Mouse (Mus musculus) heart, postnatal 10 days (tissue): Measurements from ENCODE around the gene Nrp2. TPM values are rescaled to one million over a fixed set of nuclear protein-coding genes. Genes with fewer than 3 reads are reported as not detected.
A peak's percentile ranks its signal among the peaks of the same experiment; 100 is the strongest.

ENCODE experiments used
- DNase-seq, 2 experiments: peaks; one replicate each; pipeline ENCODE4 v3.0.0; 2021
- intact Hi-C: fragments of 180-260 bp; cut with DNase I; formaldehyde crosslinking; loops from one replicate; pipeline ENCODE4 v1.15.1; 2025
- total RNA-seq, 2 experiments: library from RNA; stranded (reverse); gene quantifications; 2 replicates each; pipeline ENCODE4 v1.2.3; 2021

Nrp2 gene
- total RNA-seq, 2 experiments from 2014 or later: 64.3 to 76.0 TPM

- DNase-seq: no peak
- intact Hi-C loops: loop anchor here (5.0 to 10.0 kb wide), 8 partner anchors 258 to 1650 kb away; partner anchors contain the start of gene Pard3b
These were observed 1.2 kb downstream of the Nrp2 start for GRCm38 (mm10) chr1:62704117-62704888.

DNA sequence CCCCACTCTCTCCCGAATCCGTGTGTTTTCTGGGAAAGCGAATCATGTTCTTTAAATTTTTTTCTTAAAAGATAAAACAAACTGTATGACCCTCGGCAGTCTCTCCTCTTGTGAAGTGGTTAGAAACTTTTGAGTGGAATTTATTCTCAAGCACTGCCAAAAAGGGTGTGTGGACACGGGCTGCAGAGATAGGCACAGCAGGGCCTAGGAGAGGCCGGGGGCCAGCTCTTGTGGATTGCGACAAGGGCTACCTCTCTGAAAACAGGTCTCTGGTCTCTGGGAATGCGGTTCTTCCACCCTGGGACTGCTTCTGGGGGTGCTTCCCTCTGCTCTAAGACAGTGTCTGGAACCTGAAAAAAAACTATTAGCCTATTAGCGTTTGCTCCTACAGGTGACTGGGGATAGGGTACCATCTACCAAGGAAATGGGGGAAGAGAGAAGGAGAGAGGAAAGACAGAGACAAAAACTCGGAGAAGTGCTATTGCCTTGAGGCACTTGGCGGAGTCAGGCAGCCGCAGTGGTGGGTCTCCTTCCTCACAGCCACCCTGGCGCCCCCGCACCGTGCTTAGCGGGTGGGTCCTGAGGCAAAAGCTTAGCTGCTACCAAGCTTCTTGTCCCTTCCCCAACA lies 1.9 kb downstream of the Nrp2 start:
- intact Hi-C loops: loop anchor here (5.0 to 10.0 kb wide), 8 partner anchors 257 to 1650 kb away; partner anchors contain the start of gene Pard3b
- no peak for DNase-seq

DNA sequence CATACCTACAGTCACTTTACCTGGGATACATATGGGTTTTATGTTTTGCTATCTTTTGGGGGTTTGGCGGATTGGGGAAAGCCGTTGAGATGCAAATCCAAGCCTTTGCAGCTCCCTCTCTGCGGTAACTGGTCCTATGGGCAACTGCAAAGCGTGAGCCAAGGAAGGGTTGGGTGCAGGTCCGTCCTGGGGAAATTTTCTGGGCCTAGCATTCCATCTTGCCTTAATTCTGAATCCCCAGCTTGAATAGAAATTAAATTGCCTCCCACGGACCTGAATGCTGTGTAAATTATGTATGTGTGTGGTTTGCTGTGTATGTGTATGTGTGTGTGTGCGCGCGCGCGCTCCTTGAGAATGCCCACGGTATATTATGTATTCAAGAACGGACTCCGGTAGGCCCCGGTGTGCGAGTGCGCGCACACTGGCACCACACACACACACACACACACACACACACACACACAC lies 2.5 kb downstream of the Nrp2 start:
- DNase-seq: no peak
- intact Hi-C loops: loop anchor here (10.0 kb wide), 1 partner anchor 1651 kb away; no protein-coding TSS in a partner anchor

- peak; percentile 59 to 69 for DNase-seq
- intact Hi-C loops: loop anchor here (10.0 kb wide), 1 partner anchor 1652 kb away; no protein-coding TSS in a partner anchor
These were observed 3.3 kb downstream of the Nrp2 start for GRCm38 (mm10) chr1:62706085-62707021.

DNA sequence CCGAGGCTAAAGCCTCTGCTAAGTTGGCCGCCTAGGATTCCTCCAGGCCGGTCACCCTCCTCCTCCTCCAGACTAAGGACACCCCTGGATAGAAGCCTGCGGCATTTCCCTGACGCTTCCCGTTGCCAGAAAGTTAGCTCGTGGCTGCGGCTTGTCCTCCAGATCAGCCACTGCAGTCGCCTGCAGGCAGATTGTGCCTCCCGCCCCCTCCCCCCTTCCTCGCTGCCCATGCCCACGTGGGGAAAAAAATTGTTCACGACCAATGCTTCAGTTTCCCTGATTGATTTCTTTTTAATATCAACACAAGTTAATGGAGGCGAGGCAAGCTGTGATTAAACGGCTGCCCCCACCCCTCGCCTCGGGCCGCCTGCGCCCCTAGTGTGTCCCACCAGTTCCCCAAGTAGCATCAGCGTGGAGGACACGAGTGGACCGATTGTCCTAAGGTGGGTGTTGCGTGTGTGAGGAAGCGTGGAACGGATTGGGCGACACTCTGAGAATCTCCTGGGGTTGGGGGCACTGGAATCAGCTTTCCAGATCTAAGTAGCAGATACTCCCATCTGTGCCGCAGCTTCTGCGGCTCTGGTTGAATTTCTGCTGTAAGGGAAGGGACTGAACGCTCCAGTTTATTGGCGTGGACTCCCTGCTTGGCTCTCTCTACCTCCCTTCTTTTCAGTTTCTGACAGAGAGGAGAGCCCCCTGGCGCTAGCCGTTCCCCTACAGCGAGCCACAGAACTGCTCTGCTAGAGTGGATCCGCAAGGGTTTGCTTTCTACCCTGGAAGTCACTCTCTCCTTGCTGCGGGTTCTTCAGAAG lies 4.2 kb downstream of the Nrp2 start:
- DNase-seq: peak; percentile 68 to 76
- intact Hi-C loops: loop anchor here (10.0 kb wide), 1 partner anchor 1653 kb away; no protein-coding TSS in a partner anchor

DNA sequence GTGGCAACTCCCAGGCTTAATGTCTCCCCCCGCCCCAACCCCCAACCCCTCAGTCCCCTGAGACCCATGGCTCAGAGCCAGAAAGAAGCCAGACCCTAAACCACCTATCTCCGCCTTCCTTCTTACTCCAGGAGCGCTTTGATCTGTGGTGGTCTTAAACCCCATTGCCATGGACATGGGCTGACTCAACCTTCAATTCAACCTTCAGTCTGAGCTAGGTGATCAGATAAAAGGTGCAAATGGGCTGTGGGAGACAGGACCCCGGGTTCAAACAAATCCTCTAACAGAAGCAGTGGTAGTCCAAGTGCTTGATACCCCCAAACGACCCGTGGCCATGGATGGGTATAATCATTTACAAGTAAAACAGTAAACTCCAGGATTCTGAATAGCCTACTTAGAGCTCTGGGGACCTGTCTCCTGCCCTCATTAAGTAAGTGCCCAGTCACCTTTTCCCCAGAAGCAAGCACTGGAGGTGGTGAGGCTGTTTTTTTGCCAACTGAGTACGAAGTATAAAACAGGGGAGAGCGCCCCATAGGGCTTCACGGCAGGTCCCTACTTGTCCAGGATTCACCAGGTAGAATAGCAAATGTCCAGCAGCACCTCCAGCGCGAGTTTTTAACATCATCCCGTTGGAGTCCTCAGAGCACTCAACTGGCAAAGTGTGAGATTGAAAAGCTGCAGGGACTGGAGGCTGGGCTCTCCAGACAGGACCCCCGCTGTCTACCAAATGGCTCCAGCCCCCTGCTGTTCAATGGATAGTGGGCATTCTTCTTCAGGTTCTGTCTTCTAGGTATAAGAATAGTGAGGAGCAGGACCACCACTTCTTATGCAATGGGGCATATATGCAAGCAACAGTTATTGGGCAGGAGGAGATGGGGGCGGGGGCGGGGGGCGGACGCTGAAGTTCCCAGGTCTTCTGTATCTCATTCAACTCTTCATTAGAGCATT lies 5.1 kb downstream of the Nrp2 start:
- no peak for DNase-seq
- intact Hi-C loops: loop anchor here (10.0 kb wide), 1 partner anchor 1653 kb away; no protein-coding TSS in a partner anchor

DNA sequence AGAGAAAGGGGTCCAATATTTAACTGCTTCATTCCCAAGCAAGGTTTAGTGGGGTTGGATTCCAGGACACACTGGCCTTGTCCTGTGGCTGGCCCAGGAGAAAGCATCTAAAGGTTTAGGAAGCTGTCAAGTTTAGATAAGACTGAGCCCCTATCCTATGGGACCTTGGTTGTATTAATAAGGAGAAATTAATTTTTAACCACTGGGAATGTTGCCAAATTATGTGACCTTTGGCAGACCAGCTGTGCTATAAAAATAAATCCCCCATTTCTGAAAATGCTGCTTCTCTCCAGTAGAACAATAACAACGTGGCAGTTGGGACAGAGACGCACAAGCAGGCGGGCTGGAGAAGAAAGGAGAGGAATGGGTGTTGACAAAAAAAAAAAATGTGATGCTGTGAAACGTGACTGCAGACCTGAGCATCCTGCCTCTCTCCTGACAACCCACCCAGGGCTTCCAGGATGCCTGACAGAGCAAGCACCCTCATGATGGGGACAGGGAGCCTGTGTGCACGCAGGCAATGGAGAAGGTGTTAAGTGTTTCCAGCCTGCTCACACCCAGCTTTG lies 6.8 kb downstream of the Nrp2 start:
- no peak for DNase-seq
- intact Hi-C loops: loop anchor here (10.0 kb wide), 1 partner anchor 1655 kb away; no protein-coding TSS in a partner anchor

DNA sequence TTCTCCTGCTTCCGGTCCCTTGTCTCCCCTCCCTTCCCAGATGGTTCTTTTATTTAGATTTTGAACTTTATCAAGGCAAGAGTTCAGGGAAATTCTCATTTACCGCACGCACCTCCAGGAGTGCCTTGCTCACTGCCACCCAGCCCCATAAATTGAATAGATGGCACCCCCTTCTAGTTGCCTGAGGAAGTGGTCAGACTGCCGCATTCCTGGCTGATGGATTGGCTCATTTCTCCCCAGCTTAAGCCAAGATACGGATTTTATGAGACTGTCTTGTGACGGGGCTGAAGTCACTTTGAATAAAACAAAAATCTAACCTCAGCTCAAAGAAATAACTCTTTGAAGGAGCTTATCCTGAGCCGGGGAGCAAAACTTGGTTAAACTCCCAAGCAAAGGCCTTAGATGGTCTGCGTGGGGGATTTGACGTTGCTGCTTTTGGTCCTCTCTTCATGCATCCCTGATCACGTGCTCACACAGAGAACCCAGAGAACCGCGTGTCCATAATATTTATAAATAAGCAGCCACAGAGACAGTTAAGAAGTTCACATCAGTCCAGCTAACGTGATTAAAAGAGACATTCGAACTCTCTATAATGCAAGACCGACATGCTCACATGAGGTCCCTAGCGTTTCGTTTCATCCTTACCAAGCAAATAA lies 10.1 kb downstream of the Nrp2 start:
- DNase-seq: no peak
- intact Hi-C loops: no loop called here

DNA sequence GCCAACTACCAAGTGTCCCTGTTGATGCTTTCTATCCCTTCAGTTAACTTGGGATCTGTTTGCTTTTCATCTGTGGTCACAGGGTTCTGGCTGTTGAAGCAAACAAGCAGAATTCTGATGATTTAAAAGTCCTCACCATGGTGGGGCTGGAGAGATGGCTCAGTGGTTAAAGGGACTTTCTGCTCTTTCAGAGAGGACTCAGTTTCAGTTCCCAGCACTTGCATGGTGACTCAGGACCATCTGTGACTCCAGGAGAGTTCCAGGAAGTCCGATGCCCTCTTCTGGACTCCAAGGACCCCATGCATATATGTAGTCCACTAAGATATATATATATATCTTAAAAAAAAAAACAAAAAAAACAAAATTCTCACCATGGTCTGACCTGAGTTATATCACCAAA lies 11.9 kb downstream of the Nrp2 start:
- intact Hi-C loops: no loop called here
- no peak for DNase-seq

- intact Hi-C loops: no loop called here
- DNase-seq: no peak
These were observed 12.6 kb downstream of the Nrp2 start for GRCm38 (mm10) chr1:62715692-62716091.

- intact Hi-C loops: no loop called here
- no peak for DNase-seq
These were observed 13.9 kb downstream of the Nrp2 start for GRCm38 (mm10) chr1:62716836-62717478.

DNA sequence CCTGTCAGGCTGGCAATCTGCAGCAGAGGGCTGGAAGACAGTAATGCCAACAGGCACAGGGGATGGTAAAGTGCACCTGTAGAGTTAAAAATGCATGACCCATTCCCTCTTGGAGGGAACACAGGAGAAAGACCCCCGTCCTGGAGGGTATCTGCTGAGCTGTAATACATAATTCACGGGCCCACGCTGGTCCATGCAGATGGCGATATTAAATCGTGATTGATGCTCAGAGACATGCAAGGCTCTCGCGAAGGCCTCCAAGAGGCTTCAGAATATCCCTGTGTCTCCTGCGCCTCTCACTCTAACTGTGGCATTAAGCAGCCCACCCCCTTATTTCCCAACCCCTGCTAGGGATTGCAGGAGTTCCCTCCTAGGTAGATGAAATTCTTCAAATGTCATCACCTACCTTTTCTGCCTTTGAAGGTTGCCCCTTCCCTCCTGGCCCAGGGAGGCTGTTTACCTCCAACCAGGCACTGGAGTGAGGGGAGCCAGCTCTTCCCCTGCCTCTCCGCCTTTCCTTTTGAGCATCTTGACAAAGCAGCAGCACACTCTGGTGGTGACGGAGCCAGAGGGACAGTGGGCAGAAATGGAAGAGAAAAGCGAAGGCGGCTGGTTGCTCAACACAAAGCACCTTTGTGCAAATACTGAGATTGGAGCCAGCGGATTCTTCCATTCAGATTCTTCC lies 14.6 kb downstream of the Nrp2 start:
- intact Hi-C loops: no loop called here
- DNase-seq: no peak

GRCm38 (mm10) chr1:62718237-62718571 lies 15.1 kb downstream of the Nrp2 start:
- intact Hi-C loops: no loop called here

DNA sequence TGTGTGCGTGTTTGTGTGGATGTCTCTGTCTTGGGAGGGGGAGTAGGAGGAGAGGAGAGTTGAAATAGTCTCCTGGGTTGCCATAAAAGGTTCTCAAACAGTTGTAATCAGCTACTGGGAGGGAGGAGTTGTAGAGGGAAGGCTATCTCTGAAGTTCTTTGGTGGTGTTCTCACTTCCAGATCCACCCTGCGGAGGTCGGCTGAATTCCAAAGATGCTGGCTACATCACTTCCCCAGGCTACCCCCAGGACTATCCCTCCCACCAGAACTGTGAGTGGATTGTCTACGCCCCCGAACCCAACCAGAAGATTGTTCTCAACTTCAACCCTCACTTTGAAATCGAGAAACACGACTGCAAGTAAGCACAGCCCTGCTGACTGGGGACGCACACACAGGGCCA lies 15.7 kb downstream of the Nrp2 start:
- intact Hi-C loops: no loop called here
- no peak for DNase-seq

More at GRCm38 (mm10) chr1:62718237-62718571, 15.1 kb downstream of the Nrp2 start:
- no peak for DNase-seq

GRCm38 (mm10) chr1:62719770-62720169 lies 16.7 kb downstream of the Nrp2 start:
- intact Hi-C loops: no loop called here
- no peak for DNase-seq

- no peak for DNase-seq
- intact Hi-C loops: no loop called here
These were observed 17.1 kb downstream of the Nrp2 start for GRCm38 (mm10) chr1:62720176-62720575.
